Mouse (Mus musculus) hindbrain, embryonic 11.5 days (tissue): ENCODE measurements around the gene Fchsd2. TPM values are rescaled to one million over a fixed set of nuclear protein-coding genes. Genes with fewer than 3 reads are reported as not detected.

Experiments used
- ATAC-seq: fragments of 200-750 bp; cut with Nextera tagmentation; 2 replicates; pipeline ENCODE4 v1.8.0; 2017; ENCODE audit warnings: mild to moderate bottlenecking, moderate TSS enrichment, moderate library complexity; ENCODE audit not compliant: low FRiP score
- DNase-seq: peaks from one replicate; pipeline ENCODE4 v3.0.0-alpha.2; 2015; ENCODE audit warnings: low spot score
- H3K27ac ChIP-seq: fragments of 300-500 bp; sonication (generic); 2 replicates; pipeline ENCODE4 v1.5.1; 2014; ENCODE audit warnings: mild to moderate bottlenecking, low read depth, low read length
- H3K27me3 ChIP-seq: fragments of 300-500 bp; sonication (generic); 2 replicates; pipeline ENCODE4 v1.6.1; 2014; ENCODE audit warnings: mild to moderate bottlenecking, low read length, moderate library complexity, mixed read lengths; ENCODE audit not compliant: control insufficient read depth, insufficient read depth
- H3K36me3 ChIP-seq: fragments of 300-500 bp; sonication (generic); 2 replicates; pipeline ENCODE4 v1.6.1; 2014; ENCODE audit warnings: mild to moderate bottlenecking, low read length, moderate library complexity, mixed read lengths; ENCODE audit not compliant: control insufficient read depth, insufficient read depth
- H3K4me1 ChIP-seq: fragments of 300-500 bp; sonication (generic); replicated peaks from 2 replicates; pipeline ENCODE4 v1.6.1; 2014; ENCODE audit warnings: low read length, mixed read lengths; ENCODE audit not compliant: control insufficient read depth, insufficient read depth
- H3K4me2 ChIP-seq: fragments of 300-500 bp; sonication (generic); replicated peaks from 2 replicates; pipeline ENCODE4 v1.6.1; 2014; ENCODE audit warnings: mild to moderate bottlenecking, low read depth, low read length
- H3K4me3 ChIP-seq: fragments of 300-500 bp; sonication (generic); 2 replicates; pipeline ENCODE4 v1.5.1; 2014; ENCODE audit warnings: low read depth, low read length
- H3K9ac ChIP-seq: fragments of 300-500 bp; sonication (generic); 2 replicates; pipeline ENCODE4 v1.6.1; 2014; ENCODE audit warnings: low read depth, low read length
- H3K9me3 ChIP-seq: fragments of 300-500 bp; sonication (generic); 2 replicates; pipeline ENCODE4 v1.6.1; 2016; ENCODE audit warnings: low read length; ENCODE audit not compliant: control insufficient read depth
- WGBS: fragments of 180-500 bp; shearing (Covaris S2); extraction: QIAGEN DNeasy Blood & Tissue Kit; methylation state at CpG from one replicate; pipeline ENCODE4 v1.1.7; 2014; 5-methylcytosine and 5-hydroxymethylcytosine counted together
- polyA plus RNA-seq: library from polyadenylated mRNA; unstranded; fragments of >200 nt; fragmentation: Nextera tagmentation; extraction: Ambion mirVana; gene quantifications from 2 replicates; pipeline ENCODE4 v1.2.1, GENCODE M21; 2014

The Fchsd2 gene
- polyA plus RNA-seq, result 27.8 and 34.5 TPM in 2 replicates

DNA sequence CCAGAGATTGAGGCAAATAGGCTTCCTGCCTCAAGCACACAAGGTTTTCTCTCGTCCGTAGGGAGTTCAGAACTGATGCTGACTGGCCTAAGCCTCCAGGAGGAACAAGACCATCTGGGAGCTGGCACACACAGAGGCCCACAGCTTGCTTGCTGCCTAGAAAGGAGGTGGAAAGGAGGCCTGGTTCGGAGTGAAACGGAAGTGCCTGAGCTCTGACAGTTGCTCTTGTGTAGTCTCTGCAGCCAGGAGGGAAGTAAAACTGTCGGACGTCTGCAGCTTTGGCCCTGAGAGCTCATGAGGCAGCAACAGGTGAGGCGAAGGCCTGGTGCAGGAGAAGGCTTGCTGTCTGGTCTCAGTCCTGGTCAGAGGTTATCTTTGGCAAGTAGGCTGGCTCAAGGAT is at the start of gene Fchsd2:
TSS of gene Fchsd2 (plus strand) at position 246 of the 400 bp plus-strand sequence.
- Histone ChIP-seq H3K27me3 (no peaks in the 10 kb centered on the region), H3K9ac (no peak within 1 kb of the TSS), H3K36me3 (no peaks in the 10 kb centered on the region), H3K4me3 (no peak within 1 kb of the TSS), H3K27ac (no peak within 1 kb of the TSS), H3K4me1 (no peaks in the 10 kb centered on the region), H3K9me3 (no peaks in the 10 kb centered on the region), H3K4me2 (no peak within 1 kb of the TSS)
- DNase-seq (no peak), ATAC-seq (no peak)
- 72% methylated on average over 7 of the region's 7 CpGs for WGBS

- Histone ChIP-seq H3K27ac (no peak overlapping the region), H3K27me3 (no peaks in the 10 kb centered on the region), H3K4me1 (no peaks in the 10 kb centered on the region), H3K9me3 (no peaks in the 10 kb centered on the region), H3K4me3 (no peak overlapping the region), H3K4me2 (no peak overlapping the region), H3K9ac (no peak overlapping the region), H3K36me3 (no peaks in the 10 kb centered on the region)
- 68% methylated on average over 8 of the region's 8 CpGs for WGBS
- DNase-seq (no peak), ATAC-seq (no peak)
These were observed 48.7 kb upstream of the Fchsd2 start for GRCm38 (mm10) chr7:101043846-101044541.

DNA sequence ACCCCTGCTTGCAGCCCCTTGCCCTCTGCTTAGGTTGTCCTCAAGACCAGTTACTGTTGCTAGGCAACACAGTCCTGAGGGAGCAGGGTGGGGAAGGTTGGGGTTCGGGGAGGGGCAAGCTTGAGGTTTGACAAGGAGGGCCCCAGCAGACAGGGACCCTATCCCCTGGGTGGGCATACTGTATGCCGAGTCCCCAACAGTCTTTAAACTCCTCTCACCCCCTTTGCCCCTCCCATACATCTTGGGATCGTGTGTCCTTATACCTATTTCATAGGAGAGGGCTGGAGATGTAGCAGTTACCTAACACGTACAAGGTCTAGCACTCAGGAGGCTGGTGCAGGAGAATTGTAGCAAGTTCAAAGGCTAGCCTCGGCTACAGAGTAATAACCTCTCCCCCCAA is 44.4 kb upstream of the Fchsd2 start:
- H3K4me3 ChIP-seq, result no peak overlapping the region
- H3K36me3 ChIP-seq, result no peaks in the 10 kb centered on the region
- no peak for DNase-seq
- WGBS, result 74% methylated on average over 5 of the region's 5 CpGs
- no peak overlapping the region for H3K4me2 ChIP-seq
- H3K27me3 ChIP-seq, result no peaks in the 10 kb centered on the region
- no peaks in the 10 kb centered on the region for H3K9me3 ChIP-seq
- no peaks in the 10 kb centered on the region for H3K4me1 ChIP-seq
- no peak overlapping the region for H3K9ac ChIP-seq
- H3K27ac ChIP-seq, result no peak overlapping the region
- ATAC-seq, result no peak

- Histone ChIP-seq H3K9me3 (no peaks in the 10 kb centered on the region), H3K27ac (no peak overlapping the region), H3K36me3 (no peaks in the 10 kb centered on the region), H3K9ac (no peak overlapping the region), H3K27me3 (no peaks in the 10 kb centered on the region), H3K4me3 (no peak overlapping the region), H3K4me1 (no peaks in the 10 kb centered on the region), H3K4me2 (no peak overlapping the region)
- 80% methylated on average over 7 of the region's 7 CpGs for WGBS
- ATAC-seq (no peak), DNase-seq (no peak)
These were observed 43.2 kb upstream of the Fchsd2 start for GRCm38 (mm10) chr7:101049326-101050087.

DNA sequence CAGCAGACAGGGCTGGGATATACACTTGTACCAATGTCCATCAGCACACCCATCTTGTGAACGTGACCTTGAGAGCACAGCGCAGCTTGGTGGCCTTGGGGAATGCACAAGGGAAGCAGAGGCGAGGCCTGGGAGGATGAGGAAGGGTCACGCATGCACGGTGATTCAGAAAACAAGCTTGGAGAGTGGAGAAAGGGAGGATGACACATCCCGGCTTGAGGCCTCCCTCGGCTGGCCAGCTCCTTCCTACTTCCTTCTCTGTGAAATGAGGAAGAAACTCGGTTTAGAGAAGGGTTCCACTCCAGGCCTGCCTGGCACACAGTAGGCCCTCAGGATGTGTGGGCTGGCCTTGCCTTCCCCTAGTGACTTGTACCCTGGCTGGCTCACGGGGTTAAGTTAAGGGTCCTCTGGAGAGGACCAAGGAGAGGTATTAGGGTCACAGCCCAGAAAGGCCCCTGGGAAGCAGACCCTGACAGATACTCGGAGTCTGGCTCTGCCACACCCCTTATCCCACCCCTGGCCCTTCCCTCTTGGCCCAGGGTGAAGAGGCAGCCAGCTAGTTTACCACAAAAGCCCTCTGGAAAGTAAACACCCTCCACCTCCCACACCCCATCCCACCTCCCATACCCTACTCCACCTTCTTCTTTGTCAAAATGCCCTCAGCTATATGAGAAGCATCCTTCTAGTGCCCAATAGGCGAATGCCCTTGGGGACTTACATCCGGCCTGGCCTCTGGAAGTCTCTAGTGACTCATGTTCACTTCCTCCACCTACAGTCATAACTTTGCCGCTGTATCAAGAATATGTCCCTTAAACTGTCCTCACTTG is 41.7 kb upstream of the Fchsd2 start:
- ATAC-seq (no peak), DNase-seq (no peak)
- no peak overlapping the region for H3K9ac ChIP-seq
- H3K4me1 ChIP-seq, result no peaks in the 10 kb centered on the region
- no peaks in the 10 kb centered on the region for H3K9me3 ChIP-seq
- no peak overlapping the region for H3K4me2 ChIP-seq
- 73% methylated on average over 13 of the region's 13 CpGs for WGBS
- no peaks in the 10 kb centered on the region for H3K27me3 ChIP-seq
- no peaks in the 10 kb centered on the region for H3K36me3 ChIP-seq
- H3K27ac ChIP-seq, result no peak overlapping the region
- H3K4me3 ChIP-seq, result no peak overlapping the region

GRCm38 (mm10) chr7:101051551-101052221 is 41.0 kb upstream of the Fchsd2 start:
- H3K27ac ChIP-seq, result no peak overlapping the region
- no peak overlapping the region for H3K4me2 ChIP-seq
- H3K27me3 ChIP-seq, result no peaks in the 10 kb centered on the region
- H3K4me3 ChIP-seq, result no peak overlapping the region
- H3K9ac ChIP-seq, result no peak overlapping the region
- H3K36me3 ChIP-seq, result no peaks in the 10 kb centered on the region
- DNase-seq (peak; percentile 87), ATAC-seq (peak; percentile 51; the same call in 1 of the 2 replicates)
- no peaks in the 10 kb centered on the region for H3K9me3 ChIP-seq
- 24% methylated on average over 11 of the region's 11 CpGs for WGBS
- no peaks in the 10 kb centered on the region for H3K4me1 ChIP-seq

- Histone ChIP-seq H3K4me1 (no peaks in the 10 kb centered on the region), H3K36me3 (no peaks in the 10 kb centered on the region), H3K27ac (no peak overlapping the region), H3K4me2 (no peak overlapping the region), H3K9me3 (no peaks in the 10 kb centered on the region), H3K4me3 (no peak overlapping the region), H3K9ac (no peak overlapping the region), H3K27me3 (no peaks in the 10 kb centered on the region)
- ATAC-seq (no peak), DNase-seq (no peak)
- WGBS, result 67% methylated on average over 2 of the region's 2 CpGs
These were observed 39.5 kb upstream of the Fchsd2 start for GRCm38 (mm10) chr7:101053136-101053535.

GRCm38 (mm10) chr7:101057309-101057708 is 35.4 kb upstream of the Fchsd2 start:
- no peaks in the 10 kb centered on the region for H3K27me3 ChIP-seq
- no peak overlapping the region for H3K4me2 ChIP-seq
- ATAC-seq (no peak), DNase-seq (no peak)
- no peaks in the 10 kb centered on the region for H3K36me3 ChIP-seq
- H3K9ac ChIP-seq, result no peak overlapping the region
- H3K4me1 ChIP-seq, result no peaks in the 10 kb centered on the region
- no peaks in the 10 kb centered on the region for H3K9me3 ChIP-seq
- H3K27ac ChIP-seq, result no peak overlapping the region
- 69% methylated on average over 4 of the region's 4 CpGs for WGBS
- H3K4me3 ChIP-seq, result no peak overlapping the region
